Comparison of ENCODE assay signal across 10 mouse cellular contexts in genomic region chr7:46376172-46377007, GRCm38 (mm10). TPM values are rescaled to one million over a fixed set of nuclear protein-coding genes. Genes with fewer than 3 reads are reported as not detected.
A peak's percentile ranks its signal among the peaks of the same experiment; 100 is the strongest.
DNase-seq lines count a peak whose midpoint lies in the region; ATAC-seq lines count a peak whose summit lies in the region.
"Had no signal": no experiment of that assay in that cellular context is flagged by ENCODE, and none has a peak within 500 bp of the region (broad histone marks: within the 10 kb centered on the region; RNA-seq: fewer than 3 reads in every experiment).

Gene Myod1, plus strand, starts transcription at chr7:46376474.

- peak within 1 kb of the TSS; percentile 45 for H3K4me2 ChIP-seq in kidney, embryonic 15.5 days
- peak within 1 kb of the TSS; percentile 56 for H3K4me2 ChIP-seq in forebrain, embryonic 13.5 days

- 6% methylated on average over 44 of the region's 44 CpGs for WGBS in kidney, embryonic 15.5 days
- WGBS in forebrain, embryonic 13.5 days: 3% methylated on average over 44 of the region's 44 CpGs
- WGBS in limb, embryonic 10.5 days: 5% methylated on average over 44 of the region's 44 CpGs

- H3K4me1 ChIP-seq in kidney, embryonic 15.5 days: peaks cover 17% of the 10 kb centered on the region
- H3K4me1 ChIP-seq in forebrain, embryonic 13.5 days: peaks cover 22% of the 10 kb centered on the region
- H3K4me1 ChIP-seq in limb, embryonic 10.5 days: peaks cover 28% of the 10 kb centered on the region

- no peak for DNase-seq in kidney, postnatal 4 days
- no peak for DNase-seq in limb, embryonic 10.5 days (ENCODE audit: low spot score)
- peak; percentile 91 for DNase-seq in skeletal muscle tissue, adult 2 months (ENCODE audit: low read depth, low spot score)
- no peak for DNase-seq in adrenal gland, postnatal 4 days (ENCODE audit: low spot score in 2 of 2)
- DNase-seq in adrenal gland, adult 2 months: no peak

- H3K9ac ChIP-seq in kidney, embryonic 15.5 days: no peak within 1 kb of the TSS
- H3K9ac ChIP-seq in forebrain, embryonic 13.5 days: peak within 1 kb of the TSS; percentile 23; the same call in 1 of the 2 replicates

- H3K36me3 ChIP-seq in kidney, embryonic 15.5 days: no peaks in the 10 kb centered on the region
- no peaks in the 10 kb centered on the region for H3K36me3 ChIP-seq in forebrain, embryonic 13.5 days (ENCODE audit: poor library complexity, severe bottlenecking)
- no peaks in the 10 kb centered on the region for H3K36me3 ChIP-seq in limb, embryonic 10.5 days

- peak within 1 kb of the TSS; percentile 27 for H3K4me3 ChIP-seq in kidney, embryonic 15.5 days (replicated peaks)
- peak within 1 kb of the TSS; percentile 25 for H3K4me3 ChIP-seq in forebrain, embryonic 13.5 days
- H3K4me3 ChIP-seq in limb, embryonic 10.5 days: peak within 1 kb of the TSS; percentile 42

- ATAC-seq in kidney, embryonic 15.5 days (replicated peaks; ENCODE audit: low FRiP score): no peak
- ATAC-seq in forebrain, embryonic 13.5 days: 0 out of 2 replicates have a peak, but pooled peaks have one; percentile 8
- no peak for ATAC-seq in monocyte, adult 5-6 weeks (replicated peaks; ENCODE audit: insufficient number of reproducible peaks, low FRiP score, low TSS enrichment, poor library complexity, severe bottlenecking)

- H3K27ac ChIP-seq in kidney, embryonic 15.5 days: no peak within 1 kb of the TSS
- no peak within 1 kb of the TSS for H3K27ac ChIP-seq in forebrain, embryonic 13.5 days
- no peak within 1 kb of the TSS for H3K27ac ChIP-seq in limb, embryonic 10.5 days

- H3K27me3 ChIP-seq in kidney, embryonic 15.5 days: peaks cover 91% of the 10 kb centered on the region
- peaks cover 70% of the 10 kb centered on the region for H3K27me3 ChIP-seq in forebrain, embryonic 13.5 days
- H3K27me3 ChIP-seq in limb, embryonic 10.5 days (ENCODE audit: low read depth, poor library complexity, severe bottlenecking): peaks cover 94% of the 10 kb centered on the region

- no peaks in the 10 kb centered on the region for H3K9me3 ChIP-seq in kidney, embryonic 15.5 days (replicated peaks)
- no peaks in the 10 kb centered on the region for H3K9me3 ChIP-seq in forebrain, embryonic 13.5 days (replicated peaks)
- H3K9me3 ChIP-seq in limb, embryonic 10.5 days (replicated peaks): no peaks in the 10 kb centered on the region

RNA-seq across cellular contexts. Expression of gene Myod1, which starts in this region (rescaled TPM):
- polyA plus RNA-seq in kidney, embryonic 15.5 days (2015; fragmentation: Nextera tagmentation; extraction: Ambion mirVana): 2.2 and 3.1 TPM in 2 replicates
- polyA plus RNA-seq in forebrain, embryonic 13.5 days (2015; fragmentation: Nextera tagmentation; extraction: Ambion mirVana): not detected in 2 replicates
- polyA plus RNA-seq in limb, embryonic 10.5 days (2016; fragmentation: Nextera tagmentation; extraction: Ambion mirVana): 1.3 and 13.8 TPM in 2 replicates
- not detected in 3 replicates for total RNA-seq in monocyte, adult 5-6 weeks (2017)
- total RNA-seq in adrenal gland, postnatal 4 days (2021): 1 to 10 TPM in 1 of 2 experiments, under 1 TPM in 1; 0.48 to 1.6 TPM
- not detected for total RNA-seq in adrenal gland, adult 2 months (2021)
- polyA plus RNA-seq in adrenal gland, adult 2 months (2012; rRNA removed): not detected in 2 replicates
- total RNA-seq: MEL had no signal
- polyA plus RNA-seq: gonadal fat pad, adult 2 months had no signal

Comparison
In these comparisons a context has a peak if more than half of its experiments do, and no peak if none do; other contexts are left out.
1. Peak in ATAC-seq, H3K4me3 ChIP-seq, H3K9ac ChIP-seq and H3K4me2 ChIP-seq in forebrain, embryonic 13.5 days; RNA of the gene not detected or under 1 TPM.